Mouse (Mus musculus) intestine, postnatal 0 days (tissue): ENCODE results near the gene Mlc1. TPM values are rescaled to one million over a fixed set of nuclear protein-coding genes. Genes with fewer than 3 reads are reported as not detected.

Source experiments
- ATAC-seq: fragments of 200-750 bp; cut with Nextera tagmentation; 2 replicates; pipeline ENCODE4 v1.8.0; 2017; ENCODE audit warnings: mild to moderate bottlenecking, moderate TSS enrichment, moderate library complexity
- H3K27ac ChIP-seq: fragments of 300-500 bp; sonication (generic); 2 replicates; pipeline ENCODE4 v1.5.1; 2014; ENCODE audit warnings: mild to moderate bottlenecking, low read depth, low read length, moderate library complexity
- H3K27me3 ChIP-seq: fragments of 300-500 bp; sonication (generic); replicated peaks from 2 replicates; pipeline ENCODE4 v1.6.1; 2014; ENCODE audit warnings: low read length, mixed read lengths; ENCODE audit not compliant: control insufficient read depth, insufficient read depth
- H3K36me3 ChIP-seq: fragments of 300-500 bp; sonication (generic); 2 replicates; pipeline ENCODE4 v1.6.1; 2014; ENCODE audit warnings: mild to moderate bottlenecking, moderate library complexity; ENCODE audit not compliant: control insufficient read depth, insufficient read depth
- H3K4me1 ChIP-seq: fragments of 300-500 bp; sonication (generic); replicated peaks from 2 replicates; pipeline ENCODE4 v1.6.1; 2014; ENCODE audit warnings: antibody characterized with exemption, low read length, mixed read lengths; ENCODE audit not compliant: control insufficient read depth, insufficient read depth
- H3K4me2 ChIP-seq: fragments of 300-500 bp; sonication (generic); replicated peaks from 2 replicates; pipeline ENCODE4 v1.6.1; 2014; ENCODE audit warnings: low read depth, mild to moderate bottlenecking, moderate library complexity
- H3K4me3 ChIP-seq: fragments of 300-500 bp; sonication (generic); 2 replicates; pipeline ENCODE4 v1.5.1; 2014; ENCODE audit warnings: low read depth, low read length
- H3K9ac ChIP-seq: fragments of 300-500 bp; sonication (generic); 2 replicates; pipeline ENCODE4 v1.6.1; 2014; ENCODE audit warnings: mild to moderate bottlenecking, low read depth, low read length
- H3K9me3 ChIP-seq: fragments of 300-500 bp; sonication (generic); 2 replicates; pipeline ENCODE4 v1.6.1; 2016; ENCODE audit warnings: mixed run types; ENCODE audit not compliant: control insufficient read depth
- CTCF ChIP-seq: sonication (generic); IDR thresholded peaks from 2 replicates; pipeline ENCODE4 v1.5.1; 2016; ENCODE audit warnings: low read depth, mild to moderate bottlenecking, control low read depth, antibody characterized with exemption, moderate library complexity
- WGBS: fragments of 180-500 bp; shearing (Covaris S2); extraction: QIAGEN DNeasy Blood & Tissue Kit; methylation state at CpG from one replicate; pipeline ENCODE4 v1.1.7; 2014; 5-methylcytosine and 5-hydroxymethylcytosine counted together
- polyA plus RNA-seq: library from polyadenylated mRNA; unstranded; fragments of >200 nt; fragmentation: Nextera tagmentation; extraction: Ambion mirVana; gene quantifications from 2 replicates; pipeline ENCODE4 v1.2.1, GENCODE M21; 2015

Mlc1 gene
- not detected in 2 replicates for polyA plus RNA-seq

DNA sequence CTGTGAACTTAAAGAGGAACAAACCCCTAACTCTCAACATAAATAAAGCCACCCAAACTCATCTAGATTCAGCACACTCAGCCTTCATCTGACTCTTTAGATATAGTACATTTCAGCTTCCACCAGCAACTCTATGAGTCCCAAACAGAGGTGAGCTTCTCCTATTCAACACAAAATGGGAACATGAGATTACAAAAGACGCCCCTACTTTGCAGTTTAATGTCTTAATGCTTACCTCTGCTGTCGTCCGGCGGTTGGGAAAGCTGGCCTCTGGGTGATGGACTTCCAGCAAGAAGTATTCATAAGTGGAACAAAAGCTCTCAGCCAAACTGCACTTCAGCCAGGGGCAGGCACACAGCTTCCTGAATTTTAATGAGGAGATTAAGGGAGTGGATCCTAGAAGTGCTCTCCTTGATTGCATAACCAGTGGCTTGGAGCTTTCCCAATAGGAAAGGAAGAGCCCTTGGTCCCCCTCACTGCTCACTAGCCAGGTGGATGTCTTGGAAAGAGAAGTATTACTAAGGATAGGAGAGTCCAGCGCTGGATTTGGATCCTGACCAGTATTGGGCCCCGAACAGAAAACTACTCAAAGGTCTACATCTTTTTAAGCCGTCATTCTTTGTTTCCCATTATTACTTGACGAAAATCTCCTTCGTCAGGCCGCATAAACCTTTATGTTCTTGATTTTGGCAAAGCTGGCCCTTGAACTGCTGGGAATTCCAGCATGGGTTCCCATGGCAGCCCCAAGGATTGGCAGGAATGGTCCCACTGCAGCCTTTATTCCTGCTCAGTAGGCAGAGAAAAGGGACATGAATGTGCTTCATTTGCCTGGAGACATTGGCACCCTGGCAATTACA lies at the start of gene Mlc1:
Gene Mlc1, minus strand, starts transcription at position 727 of the 857 bp plus-strand sequence.
- H3K9ac ChIP-seq: no peak within 1 kb of the TSS
- no peaks in the 10 kb centered on the region for H3K27me3 ChIP-seq
- ATAC-seq: no peak
- H3K36me3 ChIP-seq: no peaks in the 10 kb centered on the region
- no peak within 1 kb of the TSS for H3K27ac ChIP-seq
- H3K4me1 ChIP-seq: no peaks in the 10 kb centered on the region
- H3K4me3 ChIP-seq: no peak within 1 kb of the TSS
- 79% methylated on average over 10 of the region's 10 CpGs for WGBS
- H3K9me3 ChIP-seq: no peaks in the 10 kb centered on the region
- TF ChIP-seq CTCF: no peak
- no peak within 1 kb of the TSS for H3K4me2 ChIP-seq

DNA sequence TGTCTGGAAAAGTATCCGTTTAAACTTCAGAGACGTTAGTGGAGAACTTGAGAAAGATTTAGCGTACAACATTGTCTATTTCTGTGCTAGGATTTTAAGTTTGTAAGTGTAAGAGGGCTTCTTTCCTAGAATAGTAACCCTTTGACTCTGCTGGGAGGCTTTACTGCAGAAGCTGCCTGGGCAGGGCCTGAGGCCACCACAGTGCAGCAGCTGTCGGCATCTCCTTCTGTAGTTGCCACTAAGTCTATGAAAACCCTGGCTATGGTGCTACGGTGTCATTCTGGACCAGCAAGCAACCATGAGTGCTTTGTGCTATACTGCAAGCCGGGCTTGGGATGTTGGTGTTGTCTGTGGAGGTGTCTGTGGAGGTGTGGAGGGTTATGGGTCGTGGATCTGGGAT lies 41.7 kb upstream of the Mlc1 start:
- no peak for TF ChIP-seq CTCF
- no peaks in the 10 kb centered on the region for H3K4me1 ChIP-seq
- no peak overlapping the region for H3K4me3 ChIP-seq
- no peak overlapping the region for H3K4me2 ChIP-seq
- H3K36me3 ChIP-seq: no peaks in the 10 kb centered on the region
- H3K27ac ChIP-seq: no peak overlapping the region
- no peaks in the 10 kb centered on the region for H3K9me3 ChIP-seq
- no peak overlapping the region for H3K9ac ChIP-seq
- no peak for ATAC-seq
- no peaks in the 10 kb centered on the region for H3K27me3 ChIP-seq
- 65% methylated on average over 7 of the region's 7 CpGs for WGBS

DNA sequence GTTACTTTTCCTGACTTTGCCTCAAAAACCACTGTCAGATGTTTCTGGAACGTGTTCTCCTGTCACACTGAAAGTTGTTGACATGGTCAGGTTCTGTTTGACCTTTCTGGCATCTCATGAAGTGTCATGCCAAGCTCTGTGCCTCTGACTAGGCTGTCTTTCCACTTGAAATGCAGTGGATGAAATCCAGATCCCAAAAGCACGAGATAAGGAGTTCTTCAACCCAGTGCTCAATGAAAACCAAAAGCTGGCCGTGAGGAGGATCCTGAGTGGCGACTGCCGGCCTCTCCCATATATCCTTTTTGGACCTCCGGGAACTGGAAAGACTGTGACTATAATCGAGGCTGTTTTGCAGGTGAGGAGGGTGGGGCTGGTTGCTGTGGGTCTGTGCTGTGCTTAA lies 41.3 kb upstream of the Mlc1 start:
- Histone ChIP-seq H3K27me3 (no peaks in the 10 kb centered on the region), H3K27ac (no peak overlapping the region), H3K4me3 (no peak overlapping the region), H3K9me3 (no peaks in the 10 kb centered on the region), H3K36me3 (no peaks in the 10 kb centered on the region), H3K4me2 (no peak overlapping the region), H3K4me1 (no peaks in the 10 kb centered on the region), H3K9ac (no peak overlapping the region)
- 49% methylated on average over 7 of the region's 7 CpGs for WGBS
- no peak for ATAC-seq
- TF ChIP-seq CTCF: no peak

- Histone ChIP-seq H3K9me3 (no peaks in the 10 kb centered on the region), H3K4me3 (no peak overlapping the region), H3K4me2 (no peak overlapping the region), H3K36me3 (no peaks in the 10 kb centered on the region), H3K9ac (no peak overlapping the region), H3K4me1 (no peaks in the 10 kb centered on the region), H3K27ac (no peak overlapping the region), H3K27me3 (0 out of 2 replicates have a peak, but pooled peaks cover 2% of the 10 kb centered on the region)
- TF ChIP-seq CTCF: no peak
- ATAC-seq: no peak
- WGBS: 84% methylated on average over 3 of the region's 3 CpGs
Observed at GRCm38 (mm10) chr15:89016722-89017121, 37.9 kb upstream of the Mlc1 start.

GRCm38 (mm10) chr15:89007781-89008180 lies 29.0 kb upstream of the Mlc1 start:
- no peak overlapping the region for H3K27ac ChIP-seq
- H3K4me2 ChIP-seq: no peak overlapping the region
- H3K9me3 ChIP-seq: no peaks in the 10 kb centered on the region
- no peaks in the 10 kb centered on the region for H3K27me3 ChIP-seq
- H3K4me3 ChIP-seq: no peak overlapping the region
- no peak for ATAC-seq
- H3K4me1 ChIP-seq: no peaks in the 10 kb centered on the region
- no peak for TF ChIP-seq CTCF
- WGBS: 80% methylated on average over 5 of the region's 5 CpGs
- H3K36me3 ChIP-seq: no peaks in the 10 kb centered on the region
- no peak overlapping the region for H3K9ac ChIP-seq

- H3K27me3 ChIP-seq: no peaks in the 10 kb centered on the region
- no peak for ATAC-seq
- WGBS: 86% methylated on average over 7 of the region's 7 CpGs
Observed at GRCm38 (mm10) chr15:89007002-89007401, 28.2 kb upstream of the Mlc1 start.

More at GRCm38 (mm10) chr15:89007002-89007401, 28.2 kb upstream of the Mlc1 start:
- H3K9ac ChIP-seq: no peak overlapping the region
- H3K4me3 ChIP-seq: no peak overlapping the region
- no peak overlapping the region for H3K4me2 ChIP-seq
- no peaks in the 10 kb centered on the region for H3K36me3 ChIP-seq
- H3K9me3 ChIP-seq: no peaks in the 10 kb centered on the region
- TF ChIP-seq CTCF: no peak
- no peaks in the 10 kb centered on the region for H3K4me1 ChIP-seq
- no peak overlapping the region for H3K27ac ChIP-seq
